Mouse (Mus musculus): ENCODE data around the gene Gm20517.
"Not testable (repeated sequence)": the region's sequence is repeated elsewhere in the genome, so short reads cannot be mapped to it uniquely, and the experiment has no call there.

Gm20517 gene

GRCm38 (mm10) chr17:47597261-47597660 is 14.1 kb upstream of the Gm20517 start:
- DNase-seq = no peak

GRCm38 (mm10) chr17:47597838-47598579 is 13.4 kb upstream of the Gm20517 start:
- no peak for DNase-seq

- DNase-seq = not testable (repeated sequence)
These were observed 12.6 kb upstream of the Gm20517 start for GRCm38 (mm10) chr17:47598580-47599304.

GRCm38 (mm10) chr17:47599511-47600297 is 11.7 kb upstream of the Gm20517 start:
- DNase-seq = no peak

- no peak for DNase-seq
These were observed 10.6 kb upstream of the Gm20517 start for GRCm38 (mm10) chr17:47600601-47601388.

- DNase-seq = no peak
These were observed 10.0 kb upstream of the Gm20517 start for GRCm38 (mm10) chr17:47601389-47601755.

- no peak for DNase-seq
These were observed 9.1 kb upstream of the Gm20517 start for GRCm38 (mm10) chr17:47602289-47602688.

- DNase-seq = no peak
These were observed 5.2 kb upstream of the Gm20517 start for GRCm38 (mm10) chr17:47606220-47606619.

GRCm38 (mm10) chr17:47609182-47609581 is 2.2 kb upstream of the Gm20517 start:
- no peak for DNase-seq

- DNase-seq = no peak
These were observed 233 bp downstream of the Gm20517 start for GRCm38 (mm10) chr17:47611661-47611982.

- peak; percentile 46 for DNase-seq
These were observed 2.6 kb downstream of the Gm20517 start for GRCm38 (mm10) chr17:47614018-47614417.

GRCm38 (mm10) chr17:47616119-47616518 is 4.7 kb downstream of the Gm20517 start:
- DNase-seq = no peak

- no peak for DNase-seq
These were observed 5.3 kb downstream of the Gm20517 start for GRCm38 (mm10) chr17:47616652-47617051.

- no peak for DNase-seq
These were observed 6.4 kb downstream of the Gm20517 start for GRCm38 (mm10) chr17:47617605-47618307.

GRCm38 (mm10) chr17:47618556-47619311 is 7.3 kb downstream of the Gm20517 start:
- no peak for DNase-seq

GRCm38 (mm10) chr17:47622912-47623554 is 11.6 kb downstream of the Gm20517 start:
- no peak for DNase-seq

- not testable (repeated sequence) for DNase-seq
These were observed 13.2 kb downstream of the Gm20517 start for GRCm38 (mm10) chr17:47624572-47624971.

- no peak for DNase-seq
These were observed 13.7 kb downstream of the Gm20517 start for GRCm38 (mm10) chr17:47625088-47625487.

GRCm38 (mm10) chr17:47626031-47626430 is 14.6 kb downstream of the Gm20517 start:
- no peak for DNase-seq

- DNase-seq = no peak
These were observed 16.4 kb downstream of the Gm20517 start for GRCm38 (mm10) chr17:47627791-47628190.

Data from kidney, adult 18-20 months (tissue).